Mouse (Mus musculus) kidney, postnatal 25 days (tissue): ENCODE results near the gene Kcnc2.
"Not testable (repeated sequence)": the region's sequence is repeated elsewhere in the genome, so short reads cannot be mapped to it uniquely, and the experiment has no call there.

Experiments
- DNase-seq, 2 experiments: peaks; one replicate each; pipeline ENCODE4 v3.0.0; 2021; ENCODE audit warnings: mixed read lengths in 2 of 2

The Kcnc2 gene

GRCm38 (mm10) chr10:112270887-112271802 is at the start of gene Kcnc2:
Gene Kcnc2, plus strand, starts transcription at chr10:112271121.
- peak; percentile 27 to 62 for DNase-seq

DNA sequence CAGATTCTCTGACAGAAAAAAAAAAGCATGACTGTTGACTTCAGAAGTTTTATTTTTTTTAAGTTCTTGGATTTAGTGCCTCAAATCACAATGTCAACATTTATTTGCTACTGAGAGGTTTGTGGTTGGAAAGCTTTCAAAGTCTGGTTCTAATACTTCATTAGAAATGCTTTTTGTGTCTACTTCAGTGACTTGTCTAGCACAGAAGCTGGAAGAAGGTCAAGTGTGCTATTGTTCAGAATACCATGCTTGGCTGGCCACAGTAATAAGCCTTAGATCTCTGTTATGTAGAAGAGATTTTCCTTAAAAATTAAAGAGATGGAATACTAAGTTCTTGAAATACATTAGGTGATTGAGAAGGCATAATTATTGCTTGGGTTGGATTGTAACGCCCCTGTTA is 43.8 kb upstream of the Kcnc2 start:
- DNase-seq: no peak

- DNase-seq: peak; percentile 26 to 34
Measured at GRCm38 (mm10) chr10:112229091-112229843, 41.7 kb upstream of the Kcnc2 start.

DNA sequence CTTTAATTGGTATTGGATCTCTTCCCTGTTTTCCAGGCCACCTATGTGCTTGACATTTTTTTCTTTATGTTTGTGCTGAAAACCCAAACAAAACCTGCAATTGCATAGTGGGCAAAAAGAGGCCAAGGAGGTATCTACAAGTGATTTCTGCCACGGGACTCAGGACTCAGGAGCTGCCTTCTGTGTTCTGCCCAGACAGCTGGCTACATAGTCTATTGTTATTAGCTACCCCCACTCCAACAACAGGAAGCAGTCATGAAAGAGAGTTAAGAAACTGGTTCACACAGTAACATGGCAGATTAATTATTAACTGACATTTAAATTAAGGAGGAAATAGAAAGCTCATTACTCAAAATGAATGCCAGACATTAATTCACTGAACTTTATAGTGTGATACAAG is 38.2 kb upstream of the Kcnc2 start:
- DNase-seq: not testable (repeated sequence)

DNA sequence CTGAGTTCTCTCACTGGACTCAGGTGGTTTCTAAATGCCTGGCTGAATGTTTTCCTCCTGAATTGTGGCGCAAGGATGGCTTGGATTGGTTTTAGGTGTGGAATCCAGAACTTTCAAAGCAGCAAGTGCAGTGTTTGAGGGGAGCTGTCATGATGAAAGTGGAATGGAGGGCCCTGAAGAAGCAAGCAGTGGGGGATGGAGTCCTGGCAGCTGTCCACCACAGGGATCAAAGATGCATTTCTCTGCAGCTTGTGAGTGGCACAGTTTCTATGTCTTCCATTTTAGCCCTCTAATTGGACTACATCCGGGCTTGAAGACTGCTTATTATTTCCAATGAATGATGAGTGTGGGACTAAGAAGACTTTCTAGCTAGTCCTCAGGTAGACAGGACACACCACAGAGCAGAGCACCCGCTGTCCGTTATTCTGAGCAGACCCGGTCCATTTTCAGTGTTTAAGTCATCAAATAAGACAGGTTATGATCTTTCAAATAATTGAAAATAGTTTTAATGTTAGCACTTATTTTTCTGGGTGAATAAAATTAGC is 35.5 kb upstream of the Kcnc2 start:
- not testable (repeated sequence) for DNase-seq

DNA sequence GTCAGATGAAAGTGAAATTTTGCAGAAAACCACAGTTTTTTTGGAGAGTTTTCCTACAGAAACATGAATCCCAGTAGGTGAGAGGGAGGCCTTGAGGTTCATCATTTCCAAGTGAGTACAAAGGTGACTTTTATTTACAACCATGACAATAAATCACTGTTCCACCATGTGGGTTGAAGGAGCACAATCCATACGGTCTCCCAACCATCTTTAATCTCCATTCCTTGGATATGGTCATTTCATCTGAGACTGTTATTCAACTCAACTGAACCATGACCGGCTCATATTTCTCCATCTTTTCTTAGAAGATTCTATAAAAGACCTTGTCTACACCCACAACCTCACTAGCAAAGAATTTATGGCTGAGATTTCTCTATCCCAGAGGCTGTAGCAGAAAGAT is 22.6 kb upstream of the Kcnc2 start:
- no peak for DNase-seq

- DNase-seq: no peak
Measured at GRCm38 (mm10) chr10:112263467-112263866, 7.5 kb upstream of the Kcnc2 start.

GRCm38 (mm10) chr10:112269481-112269880 is 1.4 kb upstream of the Kcnc2 start:
- DNase-seq: no peak

- DNase-seq: peak; percentile 18 to 64
Measured at GRCm38 (mm10) chr10:112269939-112270781, 761 bp upstream of the Kcnc2 start.

DNA sequence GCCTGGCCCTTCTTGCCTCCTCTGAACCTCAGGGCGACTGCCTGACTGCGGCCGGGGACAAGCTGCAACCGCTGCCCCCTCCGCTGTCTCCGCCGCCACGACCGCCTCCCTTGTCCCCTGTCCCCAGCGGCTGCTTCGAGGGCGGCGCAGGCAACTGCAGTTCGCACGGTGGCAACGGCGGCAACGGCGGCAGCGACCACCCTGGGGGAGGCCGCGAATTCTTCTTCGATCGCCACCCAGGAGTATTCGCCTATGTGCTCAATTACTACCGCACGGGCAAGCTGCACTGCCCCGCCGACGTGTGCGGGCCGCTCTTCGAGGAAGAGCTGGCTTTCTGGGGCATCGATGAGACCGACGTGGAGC is 863 bp downstream of the Kcnc2 start:
- peak in 1 of 2 experiments; percentile 36 for DNase-seq

GRCm38 (mm10) chr10:112272171-112272570 is 1.2 kb downstream of the Kcnc2 start:
- no peak for DNase-seq

DNA sequence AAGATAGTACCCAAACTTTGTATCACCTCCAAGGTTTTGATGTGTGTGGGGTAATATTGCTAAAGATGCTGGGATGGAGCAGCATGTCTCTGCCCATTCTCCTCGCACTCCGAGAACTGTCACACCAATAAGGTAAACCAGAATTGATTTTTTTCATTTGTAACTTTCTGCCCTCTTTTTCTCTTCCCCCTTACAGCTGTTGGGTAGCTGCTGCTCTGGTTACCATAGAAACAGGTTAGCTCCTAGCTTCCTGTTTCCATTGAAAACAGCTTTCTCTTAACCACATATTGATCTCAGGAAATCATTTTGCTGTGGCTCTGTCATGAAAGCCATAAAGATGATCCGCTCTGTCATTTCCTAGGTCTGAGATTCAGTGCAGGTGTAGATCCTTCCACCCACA is 7.1 kb downstream of the Kcnc2 start:
- DNase-seq: no peak

DNA sequence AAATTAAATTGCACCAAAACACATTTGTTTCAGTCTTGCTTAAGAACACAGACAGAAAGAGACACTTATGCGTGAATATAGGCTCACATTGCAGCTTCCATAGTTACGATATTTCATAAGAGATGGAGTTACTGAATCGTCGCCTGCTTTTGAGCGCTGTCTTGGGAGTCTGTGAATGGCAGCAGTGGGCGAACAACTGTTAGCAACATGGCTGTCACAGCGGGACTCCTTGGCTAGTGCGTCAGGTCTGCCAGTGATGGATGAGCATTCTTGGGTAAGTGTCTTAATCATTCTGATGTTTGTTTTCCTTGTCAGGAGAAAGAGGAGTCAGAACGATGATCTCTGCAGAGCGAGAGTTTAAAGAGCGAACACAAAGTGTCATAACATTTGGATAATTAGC is 44.2 kb downstream of the Kcnc2 start:
- no peak for DNase-seq

GRCm38 (mm10) chr10:112317783-112318182 is 46.9 kb downstream of the Kcnc2 start:
- DNase-seq: no peak

DNA sequence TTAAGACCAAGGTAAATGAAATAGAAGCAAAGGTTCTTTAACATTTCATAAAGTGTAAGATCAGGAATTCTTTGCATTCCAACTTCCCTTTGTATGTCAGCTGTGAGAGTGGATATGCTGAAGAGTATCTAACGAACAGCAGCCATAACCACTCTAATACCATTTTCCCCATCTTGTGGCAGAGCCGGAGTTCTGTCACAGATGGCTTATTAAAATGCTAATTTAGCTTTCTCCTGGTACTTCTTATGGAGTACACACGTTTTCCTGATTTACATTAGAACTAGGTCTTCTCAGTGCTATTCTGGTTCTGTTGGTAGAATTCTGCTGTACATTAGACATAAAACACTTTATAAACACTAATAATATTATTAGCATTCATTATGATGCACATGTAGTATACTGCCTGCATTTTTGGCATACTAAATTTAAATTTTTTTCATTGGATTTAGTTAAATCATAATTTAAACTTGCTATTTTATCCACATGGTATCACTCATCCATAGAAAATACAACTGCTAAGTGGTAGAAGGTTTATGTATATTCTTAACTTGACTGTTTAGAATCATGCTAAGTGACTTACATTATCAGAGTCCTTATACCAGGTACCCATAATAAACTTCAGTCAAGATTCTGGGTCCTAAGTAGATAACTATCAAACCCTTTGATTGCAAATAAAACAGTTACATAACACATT is 86.9 kb downstream of the Kcnc2 start:
- no peak for DNase-seq

DNA sequence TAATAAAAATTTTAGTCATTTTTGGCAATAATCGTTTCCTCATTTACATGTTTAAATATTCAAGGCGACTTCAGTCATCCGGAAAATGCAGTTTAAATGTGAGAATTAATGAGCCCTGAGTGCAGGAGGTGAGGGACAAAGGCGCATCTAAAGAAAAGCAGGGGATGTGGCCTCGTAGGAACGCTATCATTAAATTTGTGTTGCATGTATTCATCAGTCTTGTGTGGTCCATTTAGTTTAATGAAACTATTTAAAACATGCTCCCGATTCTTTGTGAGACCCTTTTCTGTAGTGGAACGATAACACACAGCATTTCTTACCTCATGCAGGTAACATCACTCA is 87.4 kb downstream of the Kcnc2 start:
- DNase-seq: no peak

DNA sequence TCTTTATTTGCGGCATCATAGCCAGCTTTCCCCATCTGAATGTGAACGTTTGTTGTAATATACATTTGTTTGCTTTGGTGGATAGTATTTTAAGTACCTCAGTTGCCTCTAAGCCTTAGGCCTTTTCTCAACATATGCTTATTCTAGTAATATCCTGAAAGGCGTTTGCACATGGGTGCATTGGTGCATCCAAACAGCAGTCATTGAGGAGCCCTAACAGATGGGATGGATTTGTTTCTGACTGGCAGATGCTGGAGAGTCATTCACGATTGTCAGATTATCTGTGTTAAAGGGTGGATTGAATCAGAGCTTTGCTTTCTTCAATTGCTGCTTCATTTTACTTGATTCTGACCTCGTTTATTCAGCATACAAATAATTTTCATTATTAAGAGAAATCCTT is 89.8 kb downstream of the Kcnc2 start:
- no peak for DNase-seq

GRCm38 (mm10) chr10:112368369-112368768 is 97.4 kb downstream of the Kcnc2 start:
- no peak for DNase-seq

GRCm38 (mm10) chr10:112377163-112377562 is 106.2 kb downstream of the Kcnc2 start:
- DNase-seq: no peak

GRCm38 (mm10) chr10:112378465-112378864 is 107.5 kb downstream of the Kcnc2 start:
- DNase-seq: no peak

GRCm38 (mm10) chr10:112380590-112380989 is 109.7 kb downstream of the Kcnc2 start:
- no peak for DNase-seq

DNA sequence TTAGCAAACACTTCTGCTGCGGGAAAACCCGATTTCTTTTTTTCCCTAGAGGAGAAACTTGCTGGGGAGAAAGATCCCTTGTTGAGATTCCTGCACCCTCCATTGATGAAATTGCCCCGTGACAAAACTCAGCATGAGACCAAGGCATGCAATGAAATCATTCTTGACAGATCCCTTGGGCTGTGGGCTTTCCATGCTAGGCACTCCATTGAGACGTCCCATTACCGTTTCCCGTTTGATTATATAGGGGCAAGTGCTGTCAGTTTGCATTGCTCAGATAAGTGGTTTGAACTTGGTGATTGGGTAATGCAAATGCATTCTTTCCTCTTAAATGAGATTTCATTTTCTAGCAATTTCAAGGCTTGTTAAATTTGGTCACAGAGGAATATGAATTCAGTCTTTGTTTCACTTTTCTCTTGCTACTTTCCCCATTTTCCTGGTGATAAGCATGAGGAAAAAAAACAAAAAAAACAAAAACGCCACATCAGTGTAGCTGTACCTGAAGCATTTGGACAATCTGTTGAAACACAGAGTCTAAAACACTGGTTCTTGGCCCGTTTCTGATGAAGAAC is 123.6 kb downstream of the Kcnc2 start:
- DNase-seq: no peak
